Mouse (Mus musculus) E14TG2a.4 (cell line): ENCODE measurements around the gene Txlna.
A peak's percentile ranks its signal among the peaks of the same experiment; 100 is the strongest.

ENCODE experiments used
- H3K27me3 ChIP-seq: 2 replicates; pipeline ENCODE4 v1.6.1; 2014; ENCODE audit warnings: low read length, control low read depth; ENCODE audit not compliant: insufficient read depth
- H3K36me3 ChIP-seq: 2 replicates; pipeline ENCODE4 v1.6.1; 2014; ENCODE audit warnings: low read length, control low read depth; ENCODE audit not compliant: insufficient read depth
- H3K4me1 ChIP-seq: replicated peaks from 2 replicates; pipeline ENCODE4 v1.6.1; 2014; ENCODE audit warnings: low read depth, low read length, control low read depth
- H3K4me3 ChIP-seq: replicated peaks from 2 replicates; pipeline ENCODE4 v1.5.1; 2014; ENCODE audit warnings: mild to moderate bottlenecking, low read length
- H3K9me3 ChIP-seq: 2 replicates; pipeline ENCODE4 v1.6.1; 2014; ENCODE audit warnings: low read length, control low read depth
- CTCF ChIP-seq: conservative IDR thresholded peaks from 2 replicates; pipeline ENCODE4 v1.5.1; 2014; ENCODE audit warnings: low read length
- NANOG ChIP-seq: IDR thresholded peaks from 2 replicates; pipeline ENCODE4 v1.6.1; 2014; ENCODE audit warnings: borderline replicate concordance, low read length, mixed read lengths
- POU5F1 ChIP-seq: IDR thresholded peaks from 2 replicates; pipeline ENCODE4 v1.6.1; 2014; ENCODE audit warnings: low read length, borderline replicate concordance

Txlna gene

DNA sequence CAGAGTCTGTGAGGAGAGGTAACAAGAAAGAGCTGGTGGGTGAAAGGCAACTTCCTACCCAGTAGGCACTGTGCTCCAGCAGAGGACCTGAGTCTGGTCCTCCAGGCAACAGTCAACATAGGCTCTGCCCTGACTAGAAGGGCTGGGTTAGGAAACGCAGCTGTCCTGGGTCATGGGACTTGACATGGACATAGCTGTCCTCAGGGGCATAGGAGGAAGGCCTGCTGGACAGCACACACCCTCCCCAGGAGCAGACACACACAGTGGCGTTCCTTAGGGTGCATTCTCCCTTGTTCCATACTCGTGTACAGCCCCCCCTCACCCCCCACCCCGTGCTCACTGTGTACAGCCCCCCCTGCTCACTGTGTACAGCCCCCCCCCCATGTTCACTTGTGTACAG, 30.4 kb downstream of the Txlna start:
- H3K27me3 ChIP-seq = no peaks in the 10 kb centered on the region
- H3K4me3 ChIP-seq = peak overlapping the region; percentile 49
- H3K36me3 ChIP-seq = peaks cover 39% of the 10 kb centered on the region
- H3K4me1 ChIP-seq = peaks cover 69% of the 10 kb centered on the region
- no peak for TF ChIP-seq NANOG
- no peak for TF ChIP-seq POU5F1
- no peak for TF ChIP-seq CTCF
- H3K9me3 ChIP-seq = no peaks in the 10 kb centered on the region

DNA sequence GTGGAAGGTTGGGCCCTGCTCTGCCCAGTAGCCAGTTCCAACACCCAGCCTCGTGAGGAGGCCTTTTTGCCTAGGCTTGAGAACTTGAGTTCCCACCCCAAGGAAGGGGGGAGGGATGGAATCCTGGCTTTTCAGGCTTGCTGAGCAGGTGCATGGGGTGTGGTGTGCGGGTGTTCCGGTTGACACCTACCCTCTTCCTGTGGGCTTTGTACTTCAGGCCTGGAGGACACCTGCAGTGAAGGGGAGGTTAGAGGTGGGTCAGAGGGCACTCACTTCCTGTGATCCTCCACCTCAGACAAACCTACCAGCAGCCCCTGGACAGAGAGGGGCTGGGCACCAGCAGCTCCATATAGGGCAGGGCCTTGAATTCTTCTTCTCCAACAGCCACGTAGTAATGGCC, 30.8 kb downstream of the Txlna start:
- TF ChIP-seq CTCF (no peak), POU5F1 (no peak), NANOG (no peak)
- Histone ChIP-seq H3K4me3 (peak overlapping the region; percentile 49), H3K4me1 (peaks cover 72% of the 10 kb centered on the region)

DNA sequence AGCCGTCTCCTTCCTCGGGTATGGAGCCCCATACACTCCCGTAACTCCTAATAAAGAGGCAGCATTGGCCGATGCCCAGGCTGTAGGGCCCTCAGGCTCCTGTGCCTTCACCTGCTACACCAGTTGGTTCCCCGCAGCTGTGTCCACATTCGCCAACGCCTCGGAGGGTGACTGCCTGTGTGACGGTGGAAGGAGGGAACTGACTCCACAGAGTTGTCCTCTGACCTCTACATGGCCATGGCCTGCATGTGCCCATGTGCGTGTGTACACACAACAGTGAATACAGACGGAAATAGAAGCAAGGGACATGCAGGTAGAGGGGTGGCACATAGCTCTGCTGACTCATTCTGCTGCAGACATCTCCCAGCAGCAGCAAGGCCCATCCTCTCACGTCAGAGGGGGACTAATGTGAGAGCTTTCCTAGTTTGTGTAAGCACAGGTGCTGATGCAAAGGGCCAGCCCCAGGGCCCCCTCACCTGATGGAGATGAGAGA, 31.7 kb downstream of the Txlna start:
- Histone ChIP-seq H3K9me3 (no peaks in the 10 kb centered on the region), H3K36me3 (peaks cover 51% of the 10 kb centered on the region), H3K27me3 (no peaks in the 10 kb centered on the region), H3K4me1 (peaks cover 76% of the 10 kb centered on the region), H3K4me3 (peak overlapping the region; percentile 49)
- TF ChIP-seq CTCF = no peak
- no peak for TF ChIP-seq NANOG
- TF ChIP-seq POU5F1 = no peak

More for the DNA sequence above, 30.8 kb downstream of the Txlna start:
- Histone ChIP-seq H3K27me3 (no peaks in the 10 kb centered on the region), H3K9me3 (no peaks in the 10 kb centered on the region), H3K36me3 (peaks cover 43% of the 10 kb centered on the region)

DNA sequence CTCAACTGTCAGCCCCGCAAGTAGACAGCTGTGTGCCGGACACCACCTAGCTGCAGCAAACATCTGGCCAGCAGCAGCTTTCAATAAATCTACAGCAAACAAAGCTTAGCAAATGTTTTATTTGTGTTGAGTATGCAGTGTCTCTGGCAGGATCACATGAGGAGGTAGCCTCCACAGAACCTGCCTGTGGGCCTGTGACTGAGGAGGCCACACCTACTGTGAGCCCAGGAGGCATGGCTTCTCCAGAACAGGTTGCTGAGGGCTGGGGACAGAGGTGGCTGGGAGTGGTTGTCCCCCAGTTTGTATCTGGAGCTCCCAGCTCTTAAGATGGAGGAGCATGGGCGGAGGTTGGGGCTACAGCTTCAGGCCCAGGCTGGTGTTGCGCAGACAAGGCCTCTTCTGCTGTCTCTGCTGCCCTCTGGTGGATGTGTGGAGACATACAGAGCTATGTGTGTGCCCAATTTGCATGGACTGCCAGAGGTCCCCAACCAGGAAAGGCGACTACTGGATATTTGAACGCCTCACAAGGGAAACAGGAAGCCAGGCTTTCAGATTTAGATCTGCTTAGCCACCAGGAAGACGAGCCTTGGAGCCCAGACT, 32.3 kb downstream of the Txlna start:
- Histone ChIP-seq H3K4me1 (peaks cover 76% of the 10 kb centered on the region), H3K27me3 (no peaks in the 10 kb centered on the region), H3K4me3 (peak overlapping the region; percentile 49; the same call in 1 of the 2 replicates), H3K9me3 (no peaks in the 10 kb centered on the region), H3K36me3 (peaks cover 58% of the 10 kb centered on the region)
- TF ChIP-seq POU5F1 (no peak), NANOG (no peak), CTCF (peak; percentile 53)

DNA sequence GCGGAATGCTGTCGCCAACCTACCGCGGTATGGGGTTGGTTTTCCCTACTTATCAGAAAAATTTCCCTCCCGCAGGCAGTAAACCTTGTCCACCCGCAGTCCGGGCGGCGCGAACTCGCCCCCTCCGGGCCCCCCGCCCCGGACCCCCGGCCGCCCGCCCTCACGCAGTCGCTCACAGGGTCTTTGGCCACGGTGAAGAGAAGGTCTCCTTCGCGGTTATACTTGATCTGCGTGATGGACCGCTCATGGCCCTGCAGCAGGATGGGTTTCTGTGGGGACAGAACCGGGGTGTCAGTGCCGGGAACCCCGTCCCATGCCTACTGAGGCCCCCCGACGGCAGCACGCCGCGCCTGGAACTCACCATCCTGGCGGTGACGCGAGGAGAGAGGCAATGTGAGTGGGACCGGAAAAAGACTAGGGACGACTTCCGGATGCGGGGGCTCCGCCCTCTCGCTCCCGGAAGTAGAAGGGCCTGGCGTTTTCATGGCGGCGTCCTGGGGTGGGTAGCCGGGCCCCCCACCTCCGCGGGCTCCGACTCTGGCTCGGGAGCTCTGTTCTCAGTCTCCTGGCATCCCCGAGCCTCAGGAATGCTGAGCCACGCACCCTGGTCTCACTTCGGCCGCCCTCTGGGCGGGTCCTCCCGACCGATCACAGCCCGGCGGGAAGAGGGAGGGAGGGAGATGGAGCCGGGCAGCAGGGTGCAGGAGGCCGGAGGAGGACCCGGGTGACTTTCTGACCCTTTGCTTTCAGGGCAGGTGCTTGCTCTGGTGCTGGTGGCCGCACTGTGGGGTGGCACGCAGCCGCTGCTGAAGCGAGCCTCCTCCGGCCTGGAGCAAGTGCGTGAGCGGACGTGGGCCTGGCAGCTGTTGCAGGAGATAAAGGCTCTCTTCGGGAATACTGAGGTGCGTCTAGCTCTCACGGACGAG, 40.4 kb downstream of the Txlna start, which contains the start of the genes Eif3i and Tmem234:
Gene Eif3i (minus strand): TSS at position 416 of the 926 bp plus-strand sequence.
Gene Tmem234 (plus strand): TSS at position 436 of the 926 bp plus-strand sequence.
- peaks cover 76% of the 10 kb centered on the region for H3K36me3 ChIP-seq
- no peaks in the 10 kb centered on the region for H3K27me3 ChIP-seq
- TF ChIP-seq POU5F1 (no peak), NANOG (no peak), CTCF (no peak)
- peaks cover 68% of the 10 kb centered on the region for H3K4me1 ChIP-seq
- peak within 1 kb of the TSS; percentile 100 for H3K4me3 ChIP-seq
- H3K9me3 ChIP-seq = no peaks in the 10 kb centered on the region

DNA sequence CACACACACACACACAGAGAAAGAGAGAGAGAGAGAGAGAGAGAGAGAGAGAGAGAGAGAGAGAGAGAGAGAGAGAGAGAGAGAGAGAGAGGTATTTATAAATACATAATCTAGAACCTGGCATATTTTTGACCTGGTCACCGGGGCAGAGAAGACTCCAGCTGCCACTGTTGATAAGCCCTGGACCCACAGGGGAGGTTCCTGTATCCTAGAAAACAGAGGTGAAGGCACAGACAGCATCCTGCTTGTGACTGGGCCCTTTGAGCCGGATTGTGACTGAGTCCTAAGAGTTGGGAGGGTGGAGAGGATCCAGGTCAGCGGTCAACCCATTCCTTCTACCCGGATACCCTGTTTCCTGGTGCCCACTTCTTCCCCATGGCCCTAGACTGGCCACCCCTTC, 52.0 kb downstream of the Txlna start:
- no peak for TF ChIP-seq POU5F1
- no peak for TF ChIP-seq NANOG
- TF ChIP-seq CTCF = no peak
- Histone ChIP-seq H3K4me1 (peaks cover 20% of the 10 kb centered on the region), H3K27me3 (no peaks in the 10 kb centered on the region), H3K4me3 (no peak overlapping the region), H3K36me3 (peaks cover 40% of the 10 kb centered on the region), H3K9me3 (no peaks in the 10 kb centered on the region)

DNA sequence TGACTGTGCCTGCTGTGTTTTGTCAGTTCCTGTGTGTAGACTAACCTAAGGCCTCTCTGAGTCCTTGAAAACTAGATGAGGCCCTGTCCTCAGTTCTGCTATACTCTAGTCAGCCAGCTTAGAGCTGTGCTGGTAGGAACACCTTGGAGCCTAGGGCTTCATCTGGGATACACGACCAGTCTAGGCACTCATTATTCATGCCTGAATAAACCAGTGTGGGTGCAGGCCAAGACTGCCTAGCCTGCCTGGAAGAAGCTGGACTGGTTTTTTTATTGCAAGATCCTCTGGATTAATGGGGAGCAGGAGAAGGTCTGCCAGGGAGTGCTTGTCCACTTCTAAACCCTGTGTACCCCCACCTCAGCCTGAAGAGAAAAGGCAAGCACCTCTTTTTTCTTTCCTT, 53.9 kb downstream of the Txlna start:
- H3K36me3 ChIP-seq = peaks cover 20% of the 10 kb centered on the region
- TF ChIP-seq POU5F1 (no peak), NANOG (no peak), CTCF (no peak)
- H3K4me3 ChIP-seq = no peak overlapping the region
- H3K4me1 ChIP-seq = peaks cover 20% of the 10 kb centered on the region
- no peaks in the 10 kb centered on the region for H3K27me3 ChIP-seq
- H3K9me3 ChIP-seq = no peaks in the 10 kb centered on the region

DNA sequence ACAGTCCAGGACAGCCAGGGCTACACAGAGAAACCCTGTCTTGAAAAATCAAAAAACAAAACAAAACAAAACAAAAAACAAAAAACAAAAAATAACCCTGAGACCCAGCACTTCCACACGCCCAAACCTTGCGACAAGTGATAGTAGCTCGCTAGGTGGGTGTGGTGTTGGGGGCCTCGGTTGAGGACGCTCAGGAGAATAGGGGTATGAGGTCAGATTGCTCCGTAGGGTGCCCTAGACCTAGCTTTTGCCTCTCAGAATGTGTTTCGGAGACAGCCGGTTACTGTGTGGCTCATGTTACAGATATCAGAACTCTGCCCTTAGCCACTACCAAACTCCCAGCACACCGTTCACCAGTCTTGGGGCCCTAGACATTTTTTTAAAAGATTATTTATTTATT, 55.1 kb downstream of the Txlna start:
- no peak overlapping the region for H3K4me3 ChIP-seq
- TF ChIP-seq NANOG = no peak
- no peak for TF ChIP-seq CTCF
- TF ChIP-seq POU5F1 = no peak
- H3K36me3 ChIP-seq = peaks cover 9% of the 10 kb centered on the region

More for the DNA sequence above, 55.1 kb downstream of the Txlna start:
- Histone ChIP-seq H3K27me3 (no peaks in the 10 kb centered on the region), H3K4me1 (peaks cover 22% of the 10 kb centered on the region), H3K9me3 (no peaks in the 10 kb centered on the region)
